Mouse (Mus musculus) stomach, postnatal 0 days (tissue): ENCODE measurements around the gene Ssh3. TPM values are rescaled to one million over a fixed set of nuclear protein-coding genes. Genes with fewer than 3 reads are reported as not detected.

Experiments
- ATAC-seq: fragments of 200-750 bp; cut with Nextera tagmentation; 2 replicates; pipeline ENCODE4 v1.8.0; 2017; ENCODE audit not compliant: low FRiP score, low TSS enrichment
- DNase-seq: peaks from one replicate; pipeline ENCODE4 v3.0.0-alpha.2; 2016; ENCODE audit warnings: low spot score
- H3K27ac ChIP-seq: fragments of 300-500 bp; sonication (generic); replicated peaks from 2 replicates; pipeline ENCODE4 v1.5.1; 2014; ENCODE audit warnings: mild to moderate bottlenecking, control low read depth
- H3K27me3 ChIP-seq: fragments of 300-500 bp; sonication (generic); 2 replicates; pipeline ENCODE4 v1.6.1; 2014; ENCODE audit warnings: low read length; ENCODE audit not compliant: control insufficient read depth, insufficient read depth
- H3K36me3 ChIP-seq: fragments of 300-500 bp; sonication (generic); 2 replicates; pipeline ENCODE4 v1.6.1; 2014; ENCODE audit warnings: low read length, mixed read lengths; ENCODE audit not compliant: control insufficient read depth, insufficient read depth
- H3K4me1 ChIP-seq: fragments of 300-500 bp; sonication (generic); replicated peaks from 2 replicates; pipeline ENCODE4 v1.6.1; 2014; ENCODE audit warnings: antibody characterized with exemption; ENCODE audit not compliant: control insufficient read depth, insufficient read depth
- H3K4me2 ChIP-seq: fragments of 300-500 bp; sonication (generic); replicated peaks from 2 replicates; pipeline ENCODE4 v1.6.1; 2014; ENCODE audit warnings: low read depth, mild to moderate bottlenecking, control low read depth, moderate library complexity
- H3K4me3 ChIP-seq: fragments of 300-500 bp; sonication (generic); 2 replicates; pipeline ENCODE4 v1.5.1; 2014; ENCODE audit warnings: low read depth, low read length, control low read depth
- H3K9ac ChIP-seq: fragments of 300-500 bp; sonication (generic); 2 replicates; pipeline ENCODE4 v1.6.1; 2014; ENCODE audit warnings: mild to moderate bottlenecking, low read length, control low read depth, mixed read lengths
- H3K9me3 ChIP-seq: fragments of 300-500 bp; sonication (generic); 2 replicates; pipeline ENCODE4 v1.6.1; 2016; ENCODE audit warnings: low read length; ENCODE audit not compliant: control insufficient read depth
- CTCF ChIP-seq: IDR thresholded peaks from 2 replicates; pipeline ENCODE4 v1.5.1; 2016; ENCODE audit warnings: antibody characterized with exemption, low read depth, mild to moderate bottlenecking, moderate library complexity
- EP300 ChIP-seq: optimal IDR thresholded peaks from 2 replicates; pipeline ENCODE3; 2016; ENCODE audit warnings: antibody characterized with exemption
- WGBS: fragments of 180-500 bp; shearing (Covaris S2); extraction: QIAGEN DNeasy Blood & Tissue Kit; methylation state at CpG from one replicate; pipeline ENCODE4 v1.1.7; 2014; 5-methylcytosine and 5-hydroxymethylcytosine counted together
- polyA plus RNA-seq: library from polyadenylated mRNA; unstranded; fragments of >200 nt; fragmentation: Nextera tagmentation; extraction: Ambion mirVana; gene quantifications from 2 replicates; pipeline ENCODE4 v1.2.1, GENCODE M21; 2015

Gene Ssh3
- polyA plus RNA-seq, 1 experiment from 2014 or later, result 36.9 TPM

GRCm38 (mm10) chr19:4219943-4220342 lies 49.0 kb downstream of the Ssh3 start:
- H3K27me3 ChIP-seq, result no peaks in the 10 kb centered on the region; the same call in 1 of the 2 replicates
- TF ChIP-seq EP300, result no peak
- TF ChIP-seq CTCF, result no peak
- no peak for ATAC-seq
- WGBS, result 77% methylated on average over 6 of the region's 6 CpGs
- H3K4me1 ChIP-seq, result peaks cover 19% of the 10 kb centered on the region
- DNase-seq, result no peak
- no peaks in the 10 kb centered on the region for H3K9me3 ChIP-seq
- no peaks in the 10 kb centered on the region for H3K36me3 ChIP-seq
- peak overlapping the region; percentile 63; the same call in 1 of the 2 replicates for H3K27ac ChIP-seq
- no peak overlapping the region for H3K9ac ChIP-seq
- no peak overlapping the region for H3K4me3 ChIP-seq
- H3K4me2 ChIP-seq, result no peak overlapping the region

GRCm38 (mm10) chr19:4218784-4219183 lies 50.2 kb downstream of the Ssh3 start:
- H3K4me1 ChIP-seq, result peaks cover 19% of the 10 kb centered on the region
- H3K27me3 ChIP-seq, result no peaks in the 10 kb centered on the region; the same call in 1 of the 2 replicates
- ATAC-seq (no peak), DNase-seq (no peak)
- no peak overlapping the region for H3K27ac ChIP-seq
- 72% methylated on average over 1 of the region's 1 CpGs for WGBS
- H3K4me3 ChIP-seq, result no peak overlapping the region
- no peaks in the 10 kb centered on the region for H3K36me3 ChIP-seq
- H3K4me2 ChIP-seq, result no peak overlapping the region
- H3K9ac ChIP-seq, result no peak overlapping the region
- no peaks in the 10 kb centered on the region for H3K9me3 ChIP-seq
- TF ChIP-seq CTCF (no peak), EP300 (no peak)

- no peaks in the 10 kb centered on the region; the same call in 1 of the 2 replicates for H3K27me3 ChIP-seq
- H3K9ac ChIP-seq, result no peak overlapping the region
- no peaks in the 10 kb centered on the region for H3K9me3 ChIP-seq
- peaks cover 19% of the 10 kb centered on the region for H3K4me1 ChIP-seq
- H3K4me3 ChIP-seq, result no peak overlapping the region
- H3K27ac ChIP-seq, result peak overlapping the region; percentile 71
- no peaks in the 10 kb centered on the region for H3K36me3 ChIP-seq
- no peak for TF ChIP-seq CTCF
- no peak for TF ChIP-seq EP300
- 67% methylated on average over 11 of the region's 11 CpGs for WGBS
- ATAC-seq (no peak), DNase-seq (peak; percentile 11)
- H3K4me2 ChIP-seq, result no peak overlapping the region; the same call in 1 of the 2 replicates
Observed at GRCm38 (mm10) chr19:4218293-4218692, 50.7 kb downstream of the Ssh3 start.

- Histone ChIP-seq H3K27me3 (no peaks in the 10 kb centered on the region; the same call in 1 of the 2 replicates), H3K9me3 (no peaks in the 10 kb centered on the region), H3K4me3 (no peak overlapping the region), H3K9ac (no peak overlapping the region), H3K4me1 (peaks cover 19% of the 10 kb centered on the region), H3K4me2 (no peak overlapping the region; the same call in 1 of the 2 replicates), H3K27ac (peak overlapping the region; percentile 71), H3K36me3 (no peaks in the 10 kb centered on the region)
- ATAC-seq, result no peak
- no peak for TF ChIP-seq EP300
- TF ChIP-seq CTCF, result no peak
- WGBS, result 30% methylated on average over 3 of the region's 3 CpGs
- DNase-seq, result peak; percentile 15
Observed at GRCm38 (mm10) chr19:4217855-4218254, 51.1 kb downstream of the Ssh3 start.

GRCm38 (mm10) chr19:4217140-4217539 lies 51.8 kb downstream of the Ssh3 start:
- Histone ChIP-seq H3K4me1 (peaks cover 17% of the 10 kb centered on the region), H3K9me3 (no peaks in the 10 kb centered on the region), H3K36me3 (no peaks in the 10 kb centered on the region), H3K4me3 (no peak overlapping the region), H3K27me3 (no peaks in the 10 kb centered on the region; the same call in 1 of the 2 replicates), H3K4me2 (peak overlapping the region; percentile 97), H3K9ac (no peak overlapping the region), H3K27ac (peak overlapping the region; percentile 71)
- peak; percentile 26 for DNase-seq
- 12% methylated on average over 5 of the region's 5 CpGs for WGBS
- TF ChIP-seq CTCF, result no peak
- no peak for TF ChIP-seq EP300
- peak; percentile 35 for ATAC-seq

- ATAC-seq (no peak), DNase-seq (peak; percentile 57)
- 21% methylated on average over 14 of the region's 14 CpGs for WGBS
Observed at GRCm38 (mm10) chr19:4216041-4216685, 52.8 kb downstream of the Ssh3 start.

More at GRCm38 (mm10) chr19:4216041-4216685, 52.8 kb downstream of the Ssh3 start:
- Histone ChIP-seq H3K4me3 (no peak overlapping the region), H3K9me3 (no peaks in the 10 kb centered on the region), H3K27me3 (no peaks in the 10 kb centered on the region; the same call in 1 of the 2 replicates), H3K4me1 (peaks cover 14% of the 10 kb centered on the region), H3K36me3 (no peaks in the 10 kb centered on the region), H3K27ac (peak overlapping the region; percentile 71), H3K4me2 (peak overlapping the region; percentile 97), H3K9ac (no peak overlapping the region)
- TF ChIP-seq CTCF, result peak; percentile 71
- TF ChIP-seq EP300, result no peak
